Mouse (Mus musculus) MEL (cell line): ENCODE results near the gene Flot2.

Source experiments
- ELF1 ChIP-seq: IDR thresholded peaks from 2 replicates; pipeline ENCODE4 v1.6.1; 2014; ENCODE audit warnings: low read depth, mild to moderate bottlenecking, inconsistent platforms, low read length, improper control_type of control experiment, moderate library complexity
- EP300 ChIP-seq, 2 experiments: IDR thresholded peaks; 2 replicates each; pipeline ENCODE4 v1.6.1; 2011; ENCODE audit warnings: improper control_type of control experiment in 2 of 2, low read length in 2 of 2, low read depth in 1 of 2, mild to moderate bottlenecking in 1 of 2
- GATA1 ChIP-seq: IDR thresholded peaks from 2 replicates; pipeline ENCODE4 v1.6.1; 2011; ENCODE audit warnings: low read depth, low read length, improper control_type of control experiment
- JUND ChIP-seq: IDR thresholded peaks from 2 replicates; pipeline ENCODE4 v1.6.1; 2011; ENCODE audit warnings: low read depth, mild to moderate bottlenecking, improper control_type of control experiment, low read length
- MAZ ChIP-seq: IDR thresholded peaks from 2 replicates; pipeline ENCODE4 v1.6.1; 2012; ENCODE audit warnings: low read depth, mild to moderate bottlenecking, inconsistent platforms, low read length, improper control_type of control experiment
- RAD21 ChIP-seq: IDR thresholded peaks from 2 replicates; pipeline ENCODE4 v1.6.1; 2011; ENCODE audit warnings: mild to moderate bottlenecking, low read depth, low read length, improper control_type of control experiment
- TAL1 ChIP-seq: IDR thresholded peaks from 2 replicates; pipeline ENCODE4 v1.6.1; 2012; ENCODE audit warnings: mild to moderate bottlenecking, inconsistent platforms, low read length, moderate library complexity, mixed read lengths
- TBP ChIP-seq: IDR thresholded peaks from 2 replicates; pipeline ENCODE4 v1.8.0; 2011; ENCODE audit warnings: low read depth, low read length, improper control_type of control experiment

DNA sequence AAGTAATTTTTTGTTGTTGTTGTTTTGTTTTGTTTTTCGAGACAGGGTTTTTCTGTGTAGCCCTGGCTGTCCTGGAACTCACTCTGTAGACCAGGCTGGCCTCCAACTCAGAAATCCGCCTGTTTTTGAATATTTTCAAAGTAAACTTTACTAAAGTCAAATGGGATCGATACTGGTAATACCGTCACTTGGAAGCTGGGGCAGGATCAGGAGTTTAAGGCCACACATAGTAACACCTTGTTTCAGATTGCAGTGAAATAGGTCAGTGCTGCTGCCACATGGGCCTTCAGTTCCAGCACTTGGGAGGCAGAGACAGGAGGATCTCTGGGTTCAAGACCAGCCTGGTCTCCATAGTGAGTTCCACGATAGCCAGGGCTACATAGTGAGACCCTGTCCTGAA is 66.8 kb downstream of the Flot2 start:
- no peak for TF ChIP-seq TBP
- no peak for TF ChIP-seq EP300 (IDR thresholded peaks at IDR 0.05; ENCODE audit: low read depth in 1 of 2, low read length in 2 of 2)
- TF ChIP-seq ELF1, result no peak
- TF ChIP-seq GATA1, result no peak
- TF ChIP-seq JUND, result no peak
- no peak for TF ChIP-seq RAD21
- TF ChIP-seq TAL1, result no peak
- TF ChIP-seq MAZ, result no peak
